9 mouse cellular contexts compared by ENCODE assay signal in genomic region chr6:56476581-56476980, GRCm38 (mm10).
A peak's percentile ranks its signal among the peaks of the same experiment; 100 is the strongest.
DNase-seq lines count a peak whose midpoint lies in the region; ATAC-seq and TF ChIP-seq lines count a peak whose summit lies in the region.
"Had no signal": no experiment of that assay in that cellular context is flagged by ENCODE, and none has a peak within 500 bp of the region (broad histone marks: within the 10 kb centered on the region; RNA-seq: fewer than 3 reads in every experiment).

No protein-coding gene starts in this region.

- no peak overlapping the region for H3K27ac ChIP-seq in embryonic facial prominence, embryonic 11.5 days (replicated peaks; ENCODE audit: low read depth, low read length)
- no peak overlapping the region for H3K27ac ChIP-seq in heart, embryonic 12.5 days (ENCODE audit: poor library complexity, severe bottlenecking)
- H3K27ac ChIP-seq: lung, embryonic 15.5 days had no signal

- WGBS in embryonic facial prominence, embryonic 11.5 days, result 22% methylated on average over 6 of the region's 6 CpGs
- 31% methylated on average over 6 of the region's 6 CpGs for WGBS in heart, embryonic 12.5 days

- no peak overlapping the region for H3K4me3 ChIP-seq in embryonic facial prominence, embryonic 11.5 days (ENCODE audit: low read depth, low read length)
- no peak overlapping the region for H3K4me3 ChIP-seq in heart, embryonic 12.5 days
- H3K4me3 ChIP-seq: lung, embryonic 15.5 days had no signal

- in situ Hi-C loops in Patski (cut with MboI; ENCODE audit: low pct_unique_long_range_greater_than_20kb), result loop anchor here (5.0 to 10.0 kb wide), 3 partner anchors 131 to 412 kb away; no protein-coding TSS in a partner anchor

- intact Hi-C loops in heart, postnatal 25 days (cut with DNase I), result loop anchor here (1.0 kb wide), 1 partner anchor 410 kb away; no protein-coding TSS in a partner anchor

- CTCF ChIA-PET in Patski (lab: Charles Lee), result no interaction called here

- no peak for ATAC-seq in Patski
- no peak for ATAC-seq in embryonic facial prominence, embryonic 11.5 days (replicated peaks; ENCODE audit: insufficient number of reproducible peaks, low FRiP score, low TSS enrichment, low read depth)
- no peak for ATAC-seq in heart, embryonic 12.5 days (ENCODE audit: insufficient number of reproducible peaks, low FRiP score)

- peak; percentile 45 for TF ChIP-seq CTCF in Patski (IDR thresholded peaks at IDR 0.05)

- H3K4me1 ChIP-seq in embryonic facial prominence, embryonic 11.5 days (ENCODE audit: control insufficient read depth, insufficient read depth, low read length), result no peaks in the 10 kb centered on the region
- no peaks in the 10 kb centered on the region for H3K4me1 ChIP-seq in heart, embryonic 12.5 days (replicated peaks)
- H3K4me1 ChIP-seq: lung, embryonic 15.5 days had no signal

- no peaks in the 10 kb centered on the region for H3K36me3 ChIP-seq in embryonic facial prominence, embryonic 11.5 days (replicated peaks; ENCODE audit: control insufficient read depth, insufficient read depth, low read depth, low read length)
- no peaks in the 10 kb centered on the region for H3K36me3 ChIP-seq in heart, embryonic 12.5 days
- H3K36me3 ChIP-seq: lung, embryonic 15.5 days had no signal

- peaks cover 34% of the 10 kb centered on the region for H3K27me3 ChIP-seq in Patski
- no peaks in the 10 kb centered on the region for H3K27me3 ChIP-seq in embryonic facial prominence, embryonic 11.5 days (ENCODE audit: control insufficient read depth, insufficient read depth, low read length)
- H3K27me3 ChIP-seq in heart, embryonic 12.5 days (replicated peaks), result no peaks in the 10 kb centered on the region
- H3K27me3 ChIP-seq: lung, embryonic 15.5 days had no signal

- H3K9me3 ChIP-seq in embryonic facial prominence, embryonic 11.5 days (replicated peaks; ENCODE audit: control insufficient read depth, low read length), result no peaks in the 10 kb centered on the region
- H3K9me3 ChIP-seq in heart, embryonic 12.5 days (replicated peaks), result no peaks in the 10 kb centered on the region
- H3K9me3 ChIP-seq: lung, embryonic 15.5 days had no signal

- POLR2A ChIA-PET in Patski (lab: Charles Lee), result no interaction called here

- H3K4me2 ChIP-seq in embryonic facial prominence, embryonic 11.5 days (ENCODE audit: low read depth, low read length), result no peak overlapping the region
- H3K4me2 ChIP-seq in heart, embryonic 12.5 days, result no peak overlapping the region
- H3K4me2 ChIP-seq: lung, embryonic 15.5 days had no signal

- peak; percentile 49 for DNase-seq in heart, postnatal 4 days
- no peak for DNase-seq in heart, postnatal 25 days (ENCODE audit: low spot score)
- DNase-seq in Patski (ENCODE audit: low read depth, low spot score), result no peak
- DNase-seq in embryonic facial prominence, embryonic 11.5 days (ENCODE audit: low spot score), result peak; percentile 59
- peak; percentile 2 to 34 for DNase-seq in kidney, postnatal 36 days
- DNase-seq in neural tube, embryonic 10.5 days (ENCODE audit: extremely low spot score, low spot score), result peak; percentile 22
- no peak for DNase-seq in spleen, postnatal 4 days (ENCODE audit: low spot score in 2 of 2)

- H3K9ac ChIP-seq in embryonic facial prominence, embryonic 11.5 days (replicated peaks; ENCODE audit: low read length), result no peak overlapping the region
- H3K9ac ChIP-seq in heart, embryonic 12.5 days, result no peak overlapping the region
- H3K9ac ChIP-seq: lung, embryonic 15.5 days had no signal

Comparison
In these comparisons a context has a peak if more than half of its experiments do, and no peak if none do; other contexts are left out.
1. DNase-seq: peak in heart, postnatal 4 days (single experiment), embryonic facial prominence, embryonic 11.5 days (single experiment), kidney, postnatal 36 days (2 of 2) and neural tube, embryonic 10.5 days (single experiment); none in heart, postnatal 25 days (single experiment), Patski (single experiment) and spleen, postnatal 4 days (0 of 2).